Mouse (Mus musculus) hindbrain, embryonic 16.5 days (tissue): ENCODE measurements around the gene Cd109. TPM values are rescaled to one million over a fixed set of nuclear protein-coding genes. Genes with fewer than 3 reads are reported as not detected.

Experiments used
- ATAC-seq: fragments of 200-750 bp; cut with Nextera tagmentation; 2 replicates; pipeline ENCODE4 v1.8.0; 2017; ENCODE audit warnings: moderate TSS enrichment, moderate library complexity
- H3K27ac ChIP-seq: fragments of 300-500 bp; sonication (generic); 2 replicates; pipeline ENCODE4 v1.5.1; 2014; ENCODE audit warnings: low read depth, mild to moderate bottlenecking, control low read depth, low read length, moderate library complexity
- H3K27me3 ChIP-seq: fragments of 300-500 bp; sonication (generic); replicated peaks from 2 replicates; pipeline ENCODE4 v1.6.1; 2014; ENCODE audit warnings: low read length; ENCODE audit not compliant: control insufficient read depth, insufficient read depth
- H3K36me3 ChIP-seq: fragments of 300-500 bp; sonication (generic); 2 replicates; pipeline ENCODE4 v1.6.1; 2014; ENCODE audit warnings: mild to moderate bottlenecking, low read length, moderate library complexity, mixed read lengths; ENCODE audit not compliant: control insufficient read depth, insufficient read depth
- H3K4me1 ChIP-seq: fragments of 300-500 bp; sonication (generic); 2 replicates; pipeline ENCODE4 v1.6.1; 2014; ENCODE audit warnings: low read depth, low read length; ENCODE audit not compliant: control insufficient read depth, insufficient read depth
- H3K4me2 ChIP-seq: fragments of 300-500 bp; sonication (generic); 2 replicates; pipeline ENCODE4 v1.6.1; 2014; ENCODE audit warnings: mild to moderate bottlenecking, low read length, control low read depth, moderate library complexity
- H3K4me3 ChIP-seq: fragments of 300-500 bp; sonication (generic); 2 replicates; pipeline ENCODE4 v1.5.1; 2014; ENCODE audit warnings: mild to moderate bottlenecking, low read length, control low read depth, moderate library complexity
- H3K9ac ChIP-seq: fragments of 300-500 bp; sonication (generic); 2 replicates; pipeline ENCODE4 v1.6.1; 2014; ENCODE audit warnings: low read depth, mild to moderate bottlenecking, control low read depth, low read length, moderate library complexity
- H3K9me3 ChIP-seq: fragments of 300-500 bp; sonication (generic); 2 replicates; pipeline ENCODE4 v1.6.1; 2014; ENCODE audit warnings: mild to moderate bottlenecking, low read length, moderate library complexity; ENCODE audit not compliant: control insufficient read depth
- WGBS: fragments of 180-500 bp; shearing (Covaris S2); extraction: QIAGEN DNeasy Blood & Tissue Kit; methylation state at CpG from one replicate; pipeline ENCODE4 v1.1.7; 2014; 5-methylcytosine and 5-hydroxymethylcytosine counted together
- polyA plus RNA-seq: library from polyadenylated mRNA; unstranded; fragments of >200 nt; fragmentation: Nextera tagmentation; extraction: Ambion mirVana; gene quantifications from 2 replicates; pipeline ENCODE4 v1.2.1, GENCODE M21; 2015

Gene Cd109
- polyA plus RNA-seq, 1 experiment from 2014 or later: 0.95 TPM

DNA sequence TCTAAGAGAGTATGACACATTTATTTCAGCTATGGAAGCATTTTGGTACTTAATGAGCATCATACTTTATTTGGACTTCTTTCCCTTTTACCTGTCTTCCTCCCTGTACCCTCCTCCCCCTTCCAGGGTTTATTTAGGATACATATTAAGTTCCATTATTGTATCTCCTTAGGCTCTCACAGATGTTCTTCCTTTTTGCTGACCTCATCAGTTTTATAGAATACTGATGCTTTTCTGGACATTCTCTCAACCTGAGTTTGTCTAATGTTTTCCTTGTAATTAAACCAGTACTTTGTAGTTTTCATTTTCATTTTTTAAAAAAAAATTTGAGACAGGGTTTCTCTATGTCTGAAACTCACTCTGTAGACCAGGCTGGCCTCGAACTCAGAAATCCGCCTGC is 24.9 kb upstream of the Cd109 start:
- H3K27me3 ChIP-seq: no peaks in the 10 kb centered on the region
- H3K4me2 ChIP-seq: no peak overlapping the region
- no peaks in the 10 kb centered on the region for H3K9me3 ChIP-seq
- H3K4me1 ChIP-seq: peaks cover 5% of the 10 kb centered on the region
- H3K27ac ChIP-seq: no peak overlapping the region
- no peaks in the 10 kb centered on the region for H3K36me3 ChIP-seq
- no peak overlapping the region for H3K4me3 ChIP-seq
- no peak for ATAC-seq
- 92% methylated on average over 2 of the region's 2 CpGs for WGBS
- no peak overlapping the region for H3K9ac ChIP-seq

GRCm38 (mm10) chr9:78595257-78595656 is 20.1 kb upstream of the Cd109 start:
- Histone ChIP-seq H3K9me3 (no peaks in the 10 kb centered on the region), H3K27me3 (no peaks in the 10 kb centered on the region), H3K4me2 (no peak overlapping the region), H3K4me3 (no peak overlapping the region), H3K4me1 (no peaks in the 10 kb centered on the region), H3K36me3 (no peaks in the 10 kb centered on the region), H3K9ac (no peak overlapping the region), H3K27ac (no peak overlapping the region)
- WGBS: 90% methylated on average over 3 of the region's 3 CpGs
- ATAC-seq: no peak

GRCm38 (mm10) chr9:78595769-78596555 is 19.4 kb upstream of the Cd109 start:
- Histone ChIP-seq H3K27me3 (no peaks in the 10 kb centered on the region), H3K27ac (no peak overlapping the region), H3K9ac (no peak overlapping the region), H3K4me2 (no peak overlapping the region), H3K4me1 (no peaks in the 10 kb centered on the region), H3K4me3 (no peak overlapping the region), H3K9me3 (no peaks in the 10 kb centered on the region), H3K36me3 (no peaks in the 10 kb centered on the region)
- no peak for ATAC-seq
- 91% methylated on average over 18 of the region's 18 CpGs for WGBS

- no peaks in the 10 kb centered on the region for H3K4me1 ChIP-seq
- H3K4me2 ChIP-seq: no peak overlapping the region
- no peaks in the 10 kb centered on the region for H3K9me3 ChIP-seq
- no peak overlapping the region for H3K4me3 ChIP-seq
- no peaks in the 10 kb centered on the region for H3K27me3 ChIP-seq
- 7% methylated on average over 5 of the region's 5 CpGs for WGBS
- no peak overlapping the region for H3K9ac ChIP-seq
- ATAC-seq: peak; percentile 65
- no peaks in the 10 kb centered on the region for H3K36me3 ChIP-seq
- no peak overlapping the region for H3K27ac ChIP-seq
Observed at GRCm38 (mm10) chr9:78596834-78597233, 18.5 kb upstream of the Cd109 start.

DNA sequence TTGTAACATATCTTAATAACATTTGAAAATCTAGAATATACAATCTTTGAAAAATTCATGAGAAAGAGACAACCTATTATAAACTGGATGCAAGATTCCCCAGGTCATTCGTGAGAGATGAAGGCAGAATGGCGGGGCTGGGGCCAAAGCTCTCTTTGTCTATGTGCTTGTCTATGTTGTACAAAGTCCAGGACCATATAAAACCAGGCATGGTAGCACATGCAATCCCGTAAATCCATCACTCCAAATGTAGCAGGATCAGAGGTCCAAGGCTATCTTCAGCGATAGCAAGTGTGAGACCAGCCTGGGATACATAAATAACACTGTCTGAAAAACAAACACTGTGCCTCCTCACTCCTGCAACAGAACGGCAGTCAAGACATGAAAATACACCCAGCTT is 15.4 kb upstream of the Cd109 start:
- WGBS: 86% methylated on average over 5 of the region's 5 CpGs
- no peaks in the 10 kb centered on the region for H3K9me3 ChIP-seq
- H3K4me2 ChIP-seq: no peak overlapping the region
- H3K36me3 ChIP-seq: no peaks in the 10 kb centered on the region
- no peaks in the 10 kb centered on the region for H3K27me3 ChIP-seq
- H3K9ac ChIP-seq: no peak overlapping the region
- no peaks in the 10 kb centered on the region for H3K4me1 ChIP-seq
- ATAC-seq: no peak
- no peak overlapping the region for H3K27ac ChIP-seq
- H3K4me3 ChIP-seq: no peak overlapping the region

DNA sequence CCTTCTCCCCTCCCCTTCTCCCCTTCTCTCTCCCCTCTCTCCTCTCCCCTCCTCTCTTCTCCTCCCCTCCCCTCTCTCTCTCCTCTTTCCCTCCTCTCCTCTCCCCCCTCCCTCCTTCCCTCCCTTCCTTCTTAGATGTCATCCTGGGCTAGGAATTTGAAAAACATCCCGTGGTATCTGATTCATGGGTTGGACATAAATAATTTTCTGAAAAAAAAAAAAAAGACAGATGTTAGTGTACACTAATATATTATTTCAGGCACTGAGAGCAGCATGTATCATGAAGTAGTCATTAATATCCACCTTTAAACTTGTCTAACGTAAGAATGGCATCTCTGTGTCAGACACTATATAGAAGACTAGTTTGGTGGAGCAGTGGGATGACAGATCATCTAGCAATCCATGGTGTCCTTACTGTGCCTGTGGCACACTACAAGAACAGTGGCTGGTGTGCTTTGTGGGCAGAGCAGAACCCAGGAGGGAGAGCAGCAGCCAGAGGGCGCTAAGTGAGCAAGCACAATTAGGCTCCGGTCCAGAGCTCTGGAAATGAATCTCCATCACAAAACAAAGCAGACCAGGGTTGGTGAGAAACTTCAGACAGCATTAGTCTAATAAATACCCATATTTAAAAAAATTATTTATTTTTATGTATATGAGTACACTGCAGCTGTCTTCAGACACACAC is 14.2 kb upstream of the Cd109 start:
- H3K4me2 ChIP-seq: no peak overlapping the region

DNA sequence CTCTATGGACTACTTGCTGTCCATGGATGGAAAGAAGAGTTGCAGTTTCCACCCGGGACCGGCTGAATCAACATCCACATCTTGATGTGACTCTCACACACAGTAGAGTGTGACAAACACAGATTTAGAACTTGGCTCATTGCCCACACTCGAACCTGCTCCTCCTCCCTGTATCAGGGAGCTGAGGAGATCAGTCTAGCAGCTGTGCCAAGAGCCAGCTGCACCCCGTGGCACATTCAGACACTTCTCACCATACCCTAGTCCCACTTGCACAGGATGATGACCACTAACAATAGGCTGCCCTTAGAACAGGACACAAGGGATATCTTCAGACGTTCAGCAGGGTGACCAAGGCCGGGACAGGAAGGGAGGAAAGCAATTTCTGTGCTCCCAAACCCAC is 1.1 kb upstream of the Cd109 start:
- peak; percentile 59 for ATAC-seq
- WGBS: 28% methylated on average over 6 of the region's 6 CpGs
- Histone ChIP-seq H3K27ac (no peak overlapping the region), H3K4me1 (peaks cover 6% of the 10 kb centered on the region), H3K27me3 (no peaks in the 10 kb centered on the region), H3K9me3 (no peaks in the 10 kb centered on the region), H3K9ac (no peak overlapping the region), H3K4me3 (no peak overlapping the region), H3K4me2 (no peak overlapping the region), H3K36me3 (no peaks in the 10 kb centered on the region)

More for the DNA sequence above, 14.2 kb upstream of the Cd109 start:
- no peaks in the 10 kb centered on the region for H3K9me3 ChIP-seq
- WGBS: 54% methylated on average over 4 of the region's 4 CpGs
- H3K4me1 ChIP-seq: no peaks in the 10 kb centered on the region
- H3K27ac ChIP-seq: no peak overlapping the region
- H3K36me3 ChIP-seq: no peaks in the 10 kb centered on the region
- no peaks in the 10 kb centered on the region for H3K27me3 ChIP-seq
- ATAC-seq: no peak
- H3K4me3 ChIP-seq: no peak overlapping the region
- H3K9ac ChIP-seq: no peak overlapping the region

- peaks cover 6% of the 10 kb centered on the region for H3K4me1 ChIP-seq
Observed at GRCm38 (mm10) chr9:78619285-78619684, 3.9 kb downstream of the Cd109 start.

DNA sequence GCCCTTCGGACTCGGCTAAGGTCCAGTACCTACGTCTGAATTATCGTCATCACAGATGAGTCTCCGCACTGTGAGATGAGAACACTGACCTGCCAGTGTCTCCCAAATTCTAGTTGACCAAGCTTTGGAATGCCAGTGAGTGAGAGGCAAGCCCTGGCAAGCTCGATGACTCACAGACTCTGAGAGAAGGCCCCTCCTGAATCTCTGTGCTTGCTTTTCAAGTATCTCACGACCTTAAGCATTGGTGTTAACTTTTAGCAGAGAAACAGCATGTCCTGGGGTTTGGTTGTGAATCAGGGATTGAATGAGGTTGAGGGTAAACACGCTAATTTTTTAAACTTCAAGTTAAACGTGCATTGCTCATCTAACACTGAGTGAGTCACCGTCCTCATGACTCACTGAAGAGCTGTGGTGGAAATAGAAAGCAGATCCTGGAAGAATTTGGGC is 8.0 kb downstream of the Cd109 start:
- Histone ChIP-seq H3K27ac (no peak overlapping the region), H3K4me3 (no peak overlapping the region), H3K27me3 (no peaks in the 10 kb centered on the region), H3K9me3 (no peaks in the 10 kb centered on the region), H3K4me1 (no peaks in the 10 kb centered on the region), H3K9ac (no peak overlapping the region), H3K36me3 (no peaks in the 10 kb centered on the region), H3K4me2 (no peak overlapping the region)
- no peak for ATAC-seq
- 89% methylated on average over 10 of the region's 10 CpGs for WGBS

More at GRCm38 (mm10) chr9:78619285-78619684, 3.9 kb downstream of the Cd109 start:
- no peak overlapping the region for H3K4me2 ChIP-seq
- ATAC-seq: no peak
- H3K4me3 ChIP-seq: no peak overlapping the region
- no peaks in the 10 kb centered on the region for H3K36me3 ChIP-seq
- H3K27me3 ChIP-seq: no peaks in the 10 kb centered on the region
- H3K27ac ChIP-seq: no peak overlapping the region
- no peaks in the 10 kb centered on the region for H3K9me3 ChIP-seq
- WGBS: 84% methylated on average over 9 of the region's 9 CpGs
- H3K9ac ChIP-seq: no peak overlapping the region
